Mouse (Mus musculus) ES-E14 (cell line): ENCODE results near the gene Apoa2.

Experiments used
- HCFC1 ChIP-seq: IDR thresholded peaks from 2 replicates; pipeline ENCODE4 v1.6.1; 2012; ENCODE audit warnings: low read length, inconsistent platforms, borderline replicate concordance; ENCODE audit not compliant: insufficient read depth
- ZC3H11A ChIP-seq: IDR thresholded peaks from 2 replicates; pipeline ENCODE4 v1.6.1; 2012; ENCODE audit warnings: low read depth, mild to moderate bottlenecking, inconsistent platforms, low read length, borderline replicate concordance

DNA sequence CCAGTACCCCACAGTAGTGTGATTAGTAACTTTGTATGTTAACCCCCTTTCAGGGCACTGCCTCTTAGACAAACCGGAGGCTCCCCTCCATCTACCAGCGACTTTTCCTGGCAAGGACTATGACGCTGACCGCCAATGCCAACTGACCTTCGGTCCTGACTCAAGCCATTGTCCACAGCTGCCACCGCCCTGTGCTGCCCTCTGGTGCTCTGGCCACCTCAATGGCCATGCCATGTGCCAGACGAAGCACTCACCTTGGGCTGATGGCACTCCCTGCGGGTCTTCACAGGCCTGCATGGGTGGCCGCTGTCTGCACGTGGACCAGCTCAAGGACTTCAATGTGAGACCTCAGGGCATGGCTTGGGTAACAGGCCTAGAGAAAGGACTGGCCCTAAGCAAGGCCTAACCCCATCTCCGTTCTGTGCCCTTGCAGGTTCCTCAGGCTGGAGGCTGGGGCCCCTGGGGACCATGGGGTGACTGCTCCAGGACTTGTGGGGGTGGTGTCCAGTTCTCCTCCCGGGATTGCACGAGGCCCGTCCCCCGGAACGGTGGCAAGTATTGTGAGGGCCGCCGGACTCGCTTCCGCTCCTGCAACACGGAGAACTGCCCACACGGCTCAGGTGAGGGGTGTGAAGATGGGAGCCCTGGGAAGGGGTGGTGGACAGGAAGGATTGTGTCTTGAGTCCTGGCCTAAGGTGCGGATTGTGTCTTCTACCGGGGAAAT is 31.4 kb downstream of the Apoa2 start:
- TF ChIP-seq ZC3H11A, result no peak
- no peak for TF ChIP-seq HCFC1
